Mouse (Mus musculus) ovary, postnatal 10 days (tissue): Measurements from ENCODE around the gene Tbxas1.

Experiments used
- DNase-seq: peaks from one replicate; pipeline ENCODE4 v3.0.0; 2022; ENCODE audit warnings: low spot score

The Tbxas1 gene

GRCm38 (mm10) chr6:38961427-38962033, 86.3 kb downstream of the Tbxas1 start:
- DNase-seq: no peak

DNA sequence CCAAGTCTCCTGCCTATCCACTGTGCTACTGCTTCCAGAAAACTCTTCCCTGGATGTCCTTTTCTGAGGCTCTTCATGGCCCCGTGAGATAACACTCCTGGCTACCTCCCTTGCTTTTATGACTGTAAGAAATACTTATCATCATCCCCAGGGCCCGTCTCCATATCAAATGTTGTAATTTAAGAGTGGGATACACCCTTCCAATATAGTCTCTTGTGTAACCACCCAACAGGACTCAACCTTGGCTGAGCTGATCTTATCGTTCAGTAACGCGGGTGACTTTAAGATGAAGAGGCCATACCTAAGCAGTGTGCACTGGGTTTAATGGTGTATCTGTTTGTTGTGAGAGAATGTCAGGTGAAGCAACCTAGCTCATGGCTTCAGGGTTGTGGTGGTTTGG, 91.6 kb downstream of the Tbxas1 start:
- DNase-seq: no peak

- no peak for DNase-seq
Measured at GRCm38 (mm10) chr6:38967288-38967687, 92.1 kb downstream of the Tbxas1 start.

- no peak for DNase-seq
Measured at GRCm38 (mm10) chr6:38967988-38968387, 92.8 kb downstream of the Tbxas1 start.

DNA sequence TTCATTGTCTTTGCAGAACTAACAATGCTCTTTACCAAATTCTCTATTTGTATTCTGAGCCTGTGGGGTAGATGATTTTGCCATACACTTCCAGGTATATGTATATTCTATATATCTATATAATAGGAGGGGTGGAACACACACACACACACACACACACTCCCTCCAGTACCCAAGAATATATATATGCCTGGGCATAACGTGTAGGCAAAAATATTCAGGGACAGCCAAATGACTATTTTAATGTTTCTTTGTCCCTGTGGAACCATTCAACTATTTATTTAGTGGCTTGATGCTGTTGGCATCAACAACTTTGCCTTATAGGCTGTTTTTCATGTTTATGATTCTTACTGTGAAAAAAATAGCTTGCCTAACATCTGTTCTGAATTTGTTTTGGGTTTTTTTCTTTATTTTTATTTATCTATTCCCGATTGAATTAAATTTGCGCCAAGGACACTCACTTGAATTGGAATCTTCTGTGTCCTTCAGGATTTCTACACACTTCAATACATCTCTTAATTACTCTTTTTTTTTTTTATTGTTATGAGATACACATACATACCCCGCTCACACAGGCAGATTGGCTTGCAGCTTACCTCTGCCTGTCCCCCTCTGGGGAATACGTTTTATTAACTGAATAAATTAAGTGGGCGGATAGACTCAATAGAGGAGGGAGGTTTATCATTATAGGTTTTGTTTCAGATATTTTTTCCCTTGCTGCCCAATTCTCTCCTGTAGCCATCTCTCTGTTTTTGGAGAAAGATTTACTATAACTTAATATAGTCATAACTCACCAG, 94.9 kb downstream of the Tbxas1 start:
- DNase-seq: no peak

- DNase-seq: no peak
Measured at GRCm38 (mm10) chr6:38970759-38971158, 95.6 kb downstream of the Tbxas1 start.

DNA sequence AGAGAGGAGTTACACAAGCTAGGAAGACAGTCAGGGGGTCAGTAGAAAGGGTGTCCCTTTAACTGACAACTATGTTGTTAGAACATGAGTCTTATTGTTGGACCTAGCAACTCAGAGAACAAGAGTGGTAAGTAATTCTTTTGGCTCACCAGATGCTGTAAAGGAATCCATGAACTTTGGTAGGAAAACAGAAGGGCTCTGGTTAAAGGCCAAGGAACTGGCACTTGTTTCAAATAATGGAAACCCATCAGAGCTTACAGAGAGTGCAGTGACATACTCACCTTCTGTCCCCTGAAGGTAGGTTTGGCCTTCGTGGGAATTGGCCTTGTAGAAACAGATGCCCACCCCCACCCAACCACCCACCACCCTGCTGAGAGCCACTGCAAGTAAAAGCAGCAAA, 97.6 kb downstream of the Tbxas1 start:
- no peak for DNase-seq

GRCm38 (mm10) chr6:38973441-38974161, 98.4 kb downstream of the Tbxas1 start:
- DNase-seq: no peak

GRCm38 (mm10) chr6:38974162-38974525, 98.9 kb downstream of the Tbxas1 start:
- DNase-seq: no peak

GRCm38 (mm10) chr6:38974536-38975268, 99.5 kb downstream of the Tbxas1 start:
- no peak for DNase-seq

DNA sequence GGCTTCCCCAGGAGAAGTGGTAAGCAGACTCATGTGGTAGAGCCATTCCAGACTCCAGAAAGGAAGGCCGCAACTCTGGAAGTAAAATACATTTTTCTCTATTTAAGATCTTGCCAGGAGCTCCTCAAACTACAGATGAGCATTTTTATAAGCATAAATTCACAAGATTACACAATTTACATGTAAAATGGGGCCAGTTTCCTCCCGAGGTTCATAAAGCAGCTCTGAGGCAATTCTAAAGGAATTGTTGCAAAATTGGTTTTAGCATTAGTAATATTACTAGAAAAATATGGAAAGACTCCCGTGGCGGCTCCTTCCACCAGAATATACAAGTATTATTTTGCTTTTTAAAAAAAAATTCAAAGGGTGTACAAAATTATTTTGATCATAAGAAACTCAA, 100.7 kb downstream of the Tbxas1 start:
- DNase-seq: no peak

DNA sequence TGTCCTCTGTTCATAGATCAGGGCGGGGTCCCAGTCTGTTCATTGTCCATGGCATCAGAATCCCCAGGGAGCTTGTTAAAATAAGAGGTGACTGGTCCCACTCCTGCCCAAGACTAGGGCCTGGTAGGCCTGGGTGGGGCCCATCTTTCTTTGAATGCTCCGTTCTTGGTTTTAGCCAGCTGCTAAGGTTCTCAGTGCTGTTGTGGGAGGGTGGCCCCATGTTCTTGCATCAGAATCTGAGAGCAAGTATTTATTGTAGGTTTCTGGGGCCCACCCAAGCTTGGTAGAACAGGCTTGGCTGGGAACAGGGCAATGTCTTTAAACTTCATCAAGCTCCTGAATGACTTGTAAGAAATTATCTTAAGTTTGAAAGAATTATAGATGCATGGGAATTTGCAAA, 101.2 kb downstream of the Tbxas1 start:
- DNase-seq: no peak

DNA sequence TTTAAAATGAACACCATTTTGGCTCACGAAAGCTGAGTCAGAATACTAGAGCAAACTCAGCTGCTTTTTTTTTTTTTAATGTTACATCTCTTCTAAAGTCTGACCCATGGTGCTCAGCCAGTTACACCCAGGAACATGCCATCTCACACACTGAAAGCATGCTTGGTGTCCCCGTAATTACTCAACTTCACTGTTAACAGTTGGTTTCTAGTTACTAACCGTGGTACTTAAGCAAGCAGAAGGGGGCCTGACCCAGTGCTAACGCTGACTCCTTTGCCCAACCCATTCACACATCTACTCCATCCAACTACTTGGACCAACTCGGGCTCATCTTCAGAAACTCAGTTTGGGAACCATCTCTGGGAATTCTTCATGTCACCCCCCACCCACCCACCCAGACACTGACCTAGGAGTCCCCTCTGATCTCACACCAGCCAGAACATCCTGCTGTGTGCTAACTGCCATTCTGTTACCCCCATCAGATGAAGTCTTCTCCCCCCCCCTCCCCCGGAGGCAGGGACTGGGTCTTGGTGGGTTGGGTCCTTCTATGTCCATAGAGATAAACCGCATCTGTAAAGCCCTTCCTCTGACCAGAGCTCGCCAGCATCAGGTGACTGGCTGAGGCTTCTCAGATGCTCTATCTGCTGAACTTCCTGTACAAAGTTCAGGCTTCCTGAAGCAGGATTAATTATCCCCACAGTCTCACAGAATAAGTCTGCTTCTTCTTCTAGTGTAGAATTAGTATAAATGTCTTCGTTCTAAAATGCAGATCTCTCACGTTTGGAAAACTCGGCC, 105.9 kb downstream of the Tbxas1 start:
- DNase-seq: no peak

DNA sequence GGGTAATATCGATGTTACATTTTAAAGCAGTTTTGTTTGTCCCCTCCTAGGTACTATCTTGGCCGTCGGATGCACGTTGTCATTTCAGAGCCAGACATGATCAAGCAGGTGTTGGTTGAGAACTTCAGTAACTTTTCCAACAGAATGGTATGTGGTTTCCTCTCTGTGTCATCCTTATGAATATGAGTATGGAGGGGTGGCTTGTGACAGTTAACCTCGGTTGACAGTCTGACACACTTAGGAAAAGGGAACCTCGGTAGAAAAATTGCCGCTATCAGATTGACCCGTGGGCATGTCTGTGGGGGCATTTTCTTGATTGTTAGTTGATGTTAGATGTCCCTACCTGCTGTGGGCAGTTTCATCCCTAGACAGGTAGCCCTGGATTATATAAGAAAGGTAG, 106.9 kb downstream of the Tbxas1 start:
- DNase-seq: no peak

- no peak for DNase-seq
Measured at GRCm38 (mm10) chr6:38982656-38983055, 107.5 kb downstream of the Tbxas1 start.

DNA sequence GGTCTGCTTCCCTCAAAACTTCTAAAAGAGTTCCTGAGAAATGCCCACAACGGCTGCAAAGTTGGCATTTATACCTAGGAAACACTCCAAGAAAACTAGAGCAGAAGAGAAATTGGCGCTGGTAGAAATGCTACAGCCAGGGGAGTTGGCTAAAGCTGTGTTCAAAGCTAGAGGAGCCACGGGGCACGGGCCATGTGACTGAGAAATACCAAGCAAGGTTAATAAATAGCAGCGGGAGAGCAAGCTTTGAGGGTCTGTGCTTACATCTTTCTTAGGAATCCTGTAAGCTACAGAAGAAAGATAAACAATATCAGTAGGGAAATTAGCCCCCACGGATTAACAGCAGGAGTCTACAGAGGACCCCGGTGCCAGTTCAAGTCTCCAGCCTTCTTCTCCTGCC, 107.9 kb downstream of the Tbxas1 start:
- no peak for DNase-seq

DNA sequence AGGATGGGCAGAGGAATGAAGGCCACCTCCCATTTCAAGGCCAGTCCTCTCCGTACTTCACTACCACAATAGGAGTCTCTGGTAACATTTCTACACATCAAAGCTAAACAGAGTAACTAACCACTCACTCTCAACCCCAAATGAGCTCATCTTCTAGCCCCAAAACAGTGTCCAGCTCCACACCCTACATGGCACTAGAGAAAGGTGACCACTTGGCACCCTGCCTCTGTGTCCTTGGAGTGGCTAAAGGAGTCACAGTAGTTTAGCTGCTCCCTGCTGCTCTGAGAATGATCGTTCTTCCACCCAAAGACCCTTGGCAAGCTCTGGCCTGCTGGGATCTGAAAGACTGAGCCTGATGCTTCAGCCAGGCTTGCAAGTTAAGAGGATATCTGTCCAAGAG, 109.4 kb downstream of the Tbxas1 start:
- no peak for DNase-seq

DNA sequence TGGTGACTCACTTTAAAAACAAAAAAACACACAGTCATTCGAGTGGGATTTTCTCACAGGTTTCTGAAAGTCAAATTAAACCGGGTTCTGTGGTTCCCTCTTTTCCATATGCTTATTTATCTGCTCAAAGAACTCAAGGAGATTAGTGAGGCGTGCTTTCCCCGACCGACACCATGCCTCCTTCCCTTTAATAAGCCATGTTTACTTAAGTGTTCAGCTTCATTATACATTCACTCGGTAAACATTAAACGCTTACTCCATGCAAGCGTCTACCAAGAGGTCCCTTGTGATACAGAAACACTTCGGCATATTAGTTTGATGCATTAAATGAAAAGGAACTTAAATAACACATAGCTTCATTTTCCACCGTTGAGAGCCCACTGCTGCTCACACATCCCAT, 111.4 kb downstream of the Tbxas1 start:
- no peak for DNase-seq

- DNase-seq: no peak
Measured at GRCm38 (mm10) chr6:38992016-38992415, 116.8 kb downstream of the Tbxas1 start.

DNA sequence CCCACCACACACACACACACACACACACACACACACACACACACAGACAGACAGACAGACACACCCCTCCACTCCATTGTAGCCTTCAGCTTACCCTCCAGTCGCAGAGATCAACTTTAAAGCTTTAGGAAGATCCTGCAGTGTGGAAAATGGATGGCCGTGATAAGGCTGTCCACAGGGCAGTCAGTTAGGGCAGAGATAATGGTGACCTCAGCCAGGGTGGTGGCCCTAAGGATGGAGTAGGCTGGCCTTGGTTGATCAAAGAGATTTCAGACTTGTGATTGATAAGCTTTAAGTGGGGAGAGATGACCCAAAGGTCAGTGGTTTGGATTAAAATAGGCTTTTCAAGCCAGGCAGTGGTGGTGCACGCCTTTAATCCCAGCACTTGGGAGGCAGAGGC, 120.6 kb downstream of the Tbxas1 start:
- DNase-seq: no peak

DNA sequence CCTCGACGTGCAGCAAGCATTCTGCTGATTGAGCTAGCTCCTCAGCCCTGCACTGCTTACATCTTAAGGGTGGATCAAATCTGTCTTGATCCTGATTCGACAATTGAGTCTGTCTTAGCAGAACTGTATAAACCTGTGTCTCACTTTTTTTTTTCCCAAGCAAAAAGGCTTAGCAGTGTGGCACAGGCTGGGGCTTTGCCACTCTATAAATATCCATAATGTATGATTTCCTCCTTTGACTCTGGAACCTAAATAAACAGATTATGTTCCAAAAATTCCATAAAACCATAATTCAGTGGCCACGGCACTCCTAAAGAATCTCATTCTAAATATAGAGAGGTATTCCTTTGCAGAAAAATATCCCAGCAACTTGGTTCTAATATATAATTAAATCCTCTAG, 122.6 kb downstream of the Tbxas1 start:
- DNase-seq: no peak

GRCm38 (mm10) chr6:39003126-39003525, 127.9 kb downstream of the Tbxas1 start:
- no peak for DNase-seq
